ENCODE assay signal across 8 mouse cellular contexts in the genomic region with DNA sequence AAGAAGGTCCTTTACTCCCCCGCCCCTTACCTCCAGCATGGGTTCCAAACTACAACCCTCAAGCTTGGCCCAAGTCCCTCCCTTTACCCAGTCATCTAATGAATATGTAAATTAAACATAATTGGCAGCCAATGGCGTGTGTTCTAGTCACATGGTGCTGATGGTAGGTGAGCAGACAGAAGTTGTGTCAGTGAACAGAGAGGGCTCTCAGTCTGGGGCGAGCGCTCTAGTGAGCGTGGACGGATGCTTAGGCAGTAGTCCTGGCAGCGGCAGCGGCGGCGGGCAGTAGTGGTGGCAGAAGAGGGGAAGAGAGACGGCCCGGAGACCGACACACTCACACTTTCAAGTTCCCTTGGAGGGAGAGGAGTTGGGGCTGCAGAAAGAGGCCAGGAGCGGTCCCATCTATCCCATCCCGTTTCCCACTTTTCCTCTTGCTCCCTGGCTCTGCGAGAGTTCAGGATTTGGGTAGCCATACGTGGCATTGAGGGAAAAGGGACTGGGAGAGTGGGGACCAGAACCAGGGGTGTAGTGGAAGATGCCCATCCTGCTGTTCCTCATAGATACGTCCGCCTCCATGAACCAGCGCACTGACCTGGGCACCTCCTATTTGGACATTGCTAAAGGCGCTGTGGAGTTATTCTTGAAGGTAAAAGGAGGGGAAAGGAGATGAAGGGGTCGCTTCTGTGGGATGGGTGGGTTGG. TPM values are rescaled to one million over a fixed set of nuclear protein-coding genes. Genes with fewer than 3 reads are reported as not detected.
DNase-seq lines count a peak whose midpoint lies in the region; ATAC-seq lines count a peak whose summit lies in the region.

TSS of gene Ints6l (plus strand) at position 187 of the 701 bp plus-strand sequence.

- 17% methylated on average over 20 of the region's 22 CpGs for WGBS in hindbrain, embryonic 16.5 days
- WGBS in macrophage (ENCODE audit: missing documents), result 27% methylated on average over 14 of the region's 22 CpGs

- no peaks in the 10 kb centered on the region for H3K27me3 ChIP-seq in hindbrain, embryonic 16.5 days (replicated peaks; ENCODE audit: control insufficient read depth, insufficient read depth, low read length)

- peak within 1 kb of the TSS; percentile 58 for H3K4me3 ChIP-seq in hindbrain, embryonic 16.5 days (ENCODE audit: low read length)
- peak within 1 kb of the TSS; percentile 68 for H3K4me3 ChIP-seq in macrophage (ENCODE audit: inconsistent target)

- ATAC-seq in hindbrain, embryonic 16.5 days, result peak; percentile 83

- H3K9ac ChIP-seq in hindbrain, embryonic 16.5 days (ENCODE audit: low read depth, low read length), result peak within 1 kb of the TSS; percentile 80

- no peaks in the 10 kb centered on the region for H3K36me3 ChIP-seq in hindbrain, embryonic 16.5 days (ENCODE audit: control insufficient read depth, insufficient read depth, low read length)
- no peaks in the 10 kb centered on the region for H3K36me3 ChIP-seq in macrophage (ENCODE audit: inconsistent target)

- H3K9me3 ChIP-seq in hindbrain, embryonic 16.5 days (ENCODE audit: control insufficient read depth, low read length), result no peaks in the 10 kb centered on the region

- peak within 1 kb of the TSS; percentile 58 for H3K4me2 ChIP-seq in hindbrain, embryonic 16.5 days (ENCODE audit: low read length)

- peaks cover 39% of the 10 kb centered on the region for H3K79me2 ChIP-seq in macrophage (ENCODE audit: inconsistent target)

- DNase-seq in T-cell, adult 2 months (ENCODE audit: low spot score), result peak; percentile 78
- DNase-seq in cerebellum, postnatal 36 days, result peak; percentile 72 to 78
- peak; percentile 69 for DNase-seq in gastrocnemius, adult 18-20 months (ENCODE audit: low spot score)
- peak; percentile 70 to 82 for DNase-seq in left cerebral cortex, adult 18-20 months (ENCODE audit: low spot score in 2 of 2)
- peak; percentile 82 for DNase-seq in right cerebral cortex, adult 18-20 months
- DNase-seq in urinary bladder, postnatal 10 days (ENCODE audit: low spot score), result peak; percentile 15

- H3K4me1 ChIP-seq in hindbrain, embryonic 16.5 days (ENCODE audit: control insufficient read depth, insufficient read depth, low read depth, low read length), result peaks cover 3% of the 10 kb centered on the region; the same call in 1 of the 2 replicates

- H3K27ac ChIP-seq in hindbrain, embryonic 16.5 days (ENCODE audit: low read depth, low read length), result peak within 1 kb of the TSS; percentile 97
- peak within 1 kb of the TSS; percentile 77 for H3K27ac ChIP-seq in macrophage

RNA-seq across cellular contexts. Expression of gene Ints6l, which starts in this region (rescaled TPM):
- total RNA-seq in gastrocnemius, adult 18-20 months (2021), result 1 to 10 TPM; 3.4 to 4.8 TPM
- 20.2 and 20.3 TPM in 2 replicates for polyA plus RNA-seq in hindbrain, embryonic 16.5 days (2015; fragmentation: Nextera tagmentation; extraction: Ambion mirVana)
- 10 to 100 TPM; 32.1 to 35.7 TPM for total RNA-seq in left cerebral cortex, adult 18-20 months (2021)
- 100 to 1,000 TPM in 23 of 26 experiments, 10 to 100 TPM in 3; 61.4 to 351 (median 173) TPM for total RNA-seq in macrophage (2018; cell fraction: chromatin; rRNA removed)
- 10 to 100 TPM in 24 of 26 experiments, 1 to 10 TPM in 2; 8.0 to 37.9 (median 20.3) TPM for total RNA-seq in macrophage (2018; cell fraction: cytosol; rRNA removed)
- total RNA-seq in macrophage (2018; cell fraction: nucleus; rRNA removed), result 100 to 1,000 TPM in 17 of 26 experiments, 10 to 100 TPM in 9; 30.3 to 354 (median 129) TPM
- polyA plus RNA-seq in macrophage (2018), result 31.9 to 44.9 TPM (median 33.0 TPM) in 3 replicates

Comparison
In these comparisons a context has a peak if more than half of its experiments do, and no peak if none do; other contexts are left out.
1. Peak in every context shown above with its lines: DNase-seq, ATAC-seq, H3K4me3 ChIP-seq and H3K27ac ChIP-seq.
2. RNA of gene Ints6l (total RNA-seq): 32.1 to 35.7 TPM in left cerebral cortex, adult 18-20 months; 3.4 to 4.8 TPM in gastrocnemius, adult 18-20 months; every median in the first group is over 4 times any median in the second.
3. DNase-seq: peak in every context shown above with its lines; median percentile 82 in right cerebral cortex, adult 18-20 months; 78 in T-cell, adult 2 months; 76 in left cerebral cortex, adult 18-20 months; 75 in cerebellum, postnatal 36 days; 69 in gastrocnemius, adult 18-20 months; 15 in urinary bladder, postnatal 10 days.